Mouse (Mus musculus) layer of hippocampus, adult 18-20 months (tissue): Measurements from ENCODE around the gene Isg20. TPM values are rescaled to one million over a fixed set of nuclear protein-coding genes. Genes with fewer than 3 reads are reported as not detected.

Experiments
- DNase-seq, 2 experiments: peaks; one replicate each; pipeline ENCODE4 v3.0.0; 2022; ENCODE audit warnings: low spot score in 2 of 2
- microRNA-seq, 2 experiments: library from miRNA; unstranded; fragments of <30 nt; microRNA quantifications; one replicate each; pipeline ENCODE4 v1.2.0; 2021
- total RNA-seq, 2 experiments: library from RNA; stranded (reverse); gene quantifications; 2 replicates each; pipeline ENCODE4 v1.2.3; 2021

Gene Isg20
- total RNA-seq, 2 experiments from 2014 or later = 0.68 to 0.69 TPM

GRCm38 (mm10) chr7:78954619-78955018, 41.4 kb downstream of the Isg20 start:
- DNase-seq = no peak

DNA sequence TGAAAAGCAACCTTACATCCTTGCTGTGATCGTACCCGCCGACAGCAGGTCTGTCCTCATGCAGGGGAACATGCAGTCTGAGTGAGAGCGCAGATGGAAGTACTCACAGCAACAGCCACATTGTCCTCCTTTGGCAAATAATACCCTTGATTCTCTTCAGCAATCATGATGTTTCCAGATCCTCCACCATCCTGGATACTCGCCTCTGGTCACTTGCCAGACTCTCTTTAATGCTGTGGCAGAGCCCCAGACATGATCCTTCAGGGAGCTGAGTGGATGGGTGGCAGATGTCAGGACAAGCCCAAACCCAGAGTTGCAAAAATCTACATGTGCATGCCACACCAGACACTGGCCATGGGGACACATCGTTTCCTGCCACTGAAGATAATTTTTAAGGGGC, 41.9 kb downstream of the Isg20 start:
- DNase-seq = peak; percentile 1 to 22

DNA sequence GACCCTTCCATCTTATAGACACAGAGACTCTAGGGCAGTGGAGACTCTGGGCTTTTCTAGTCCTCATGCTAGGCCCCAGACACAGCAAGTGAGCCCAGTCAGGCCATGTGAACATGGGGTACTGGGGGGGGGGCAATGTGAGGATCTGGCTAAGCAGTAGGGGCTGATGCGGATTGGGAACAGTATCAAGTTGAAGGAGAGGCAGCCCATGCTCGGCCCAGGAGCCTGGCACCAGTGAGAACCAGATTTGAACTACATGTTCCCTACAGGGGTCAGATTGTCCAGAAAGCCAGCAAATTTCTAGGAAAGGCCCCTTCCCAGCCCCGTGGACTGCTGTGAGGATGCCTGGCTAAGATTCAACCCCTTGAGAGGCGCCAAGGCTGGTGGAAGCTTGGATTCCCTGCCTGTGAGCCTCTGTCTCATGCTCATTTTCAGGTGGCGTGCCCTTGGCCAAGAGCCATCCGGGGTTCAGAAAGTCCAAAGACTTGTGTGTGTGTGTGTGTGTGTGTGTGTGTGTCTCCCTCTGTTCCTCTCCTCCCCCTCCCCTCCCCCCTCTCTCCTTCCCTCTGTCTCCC, 45.4 kb downstream of the Isg20 start:
- no peak for DNase-seq

DNA sequence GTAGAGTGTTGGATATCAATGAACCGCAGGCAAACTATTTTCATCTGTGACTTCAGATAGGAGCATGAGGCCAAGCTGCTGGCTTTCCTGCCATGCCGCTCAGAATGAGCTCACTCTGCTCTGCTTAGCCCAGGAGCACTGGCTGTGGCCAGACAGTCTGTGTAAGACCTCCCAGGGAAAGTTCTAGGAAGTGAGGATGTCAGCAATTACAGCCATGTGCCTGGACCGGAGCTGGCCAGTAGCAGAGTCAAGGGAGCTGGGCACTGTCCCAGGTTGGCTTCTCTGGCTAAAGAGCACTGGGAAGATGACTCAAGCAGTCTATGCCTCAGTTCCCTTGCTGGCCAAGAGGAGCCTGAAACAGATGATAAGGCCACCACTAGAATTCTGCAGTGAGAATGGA, 50.7 kb downstream of the Isg20 start:
- DNase-seq = no peak

Small RNA genes lying within 50 kb of the gene (microRNA-seq; reads per million reads assigned to microRNA genes)
- gene Mir7-2 = 159 to 282 reads per million in 2 experiments

Other genes with a start within 250 kb of the Isg20 start
- gene Ntrk3, start 175.4 kb upstream of the Isg20 start, total RNA-seq = 100 to 1,000 TPM; 182 to 195 TPM
- gene Mrps11, start 130.3 kb upstream of the Isg20 start, total RNA-seq = 10 to 100 TPM; 39.9 to 40.9 TPM
- 10 to 100 TPM; 29.2 to 29.7 TPM for gene Mrpl46, start 129.9 kb upstream of the Isg20 start, total RNA-seq
- gene Det1, start 66.2 kb upstream of the Isg20 start, total RNA-seq = 1 to 10 TPM; 6.3 to 7.6 TPM
- 10 to 100 TPM; 21.5 to 24.1 TPM for gene Aen, start 17.6 kb upstream of the Isg20 start, total RNA-seq
- 1 to 10 TPM; 2.7 to 2.8 TPM for gene Acan, start 140.1 kb downstream of the Isg20 start, total RNA-seq
- gene Hapln3, start 217.6 kb downstream of the Isg20 start, total RNA-seq = 1 to 10 TPM; 1.3 to 1.4 TPM
- gene Mfge8, start 235.6 kb downstream of the Isg20 start, total RNA-seq = 100 to 1,000 TPM; 184 to 202 TPM